Mouse (Mus musculus): Measurements from ENCODE around the gene B230118H07Rik. TPM values are rescaled to one million over a fixed set of nuclear protein-coding genes. Genes with fewer than 3 reads are reported as not detected.

B230118H07Rik gene
- total and polyA plus RNA-seq, 3 experiments = 5.0 to 12.6 (median 9.7) TPM

DNA sequence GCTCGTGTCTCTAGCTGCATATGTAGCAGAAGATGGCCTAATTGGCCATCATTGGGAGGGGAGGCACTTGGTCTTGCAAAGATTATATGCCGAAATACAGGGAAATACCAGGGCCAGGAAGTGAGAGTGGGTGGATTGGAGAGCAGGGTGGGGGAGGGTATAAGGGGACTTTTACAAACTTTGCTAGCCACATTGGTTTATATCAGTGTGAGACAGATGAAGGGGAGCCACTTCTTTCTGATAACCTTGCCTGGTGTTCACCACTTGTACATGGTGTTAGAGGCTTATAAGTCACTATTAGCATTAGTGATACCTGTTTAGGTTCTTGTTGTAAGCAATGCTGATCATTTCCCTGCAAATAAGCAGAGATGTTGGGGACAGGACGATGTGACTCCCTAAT, 68.4 kb downstream of the B230118H07Rik start:
- no peak overlapping the region for H3K4me2 ChIP-seq (ENCODE audit: insufficient read depth, low read depth, poor library complexity, severe bottlenecking)
- no peak overlapping the region for H3K4me3 ChIP-seq (replicated peaks in 1 of 3; ENCODE audit: low read depth in 2 of 3, low read length in 2 of 3, poor library complexity in 1 of 3)
- no peak for DNase-seq (ENCODE audit: extremely low read depth)
- H3K27ac ChIP-seq (ENCODE audit: insufficient read depth, low read depth) = no peak overlapping the region
- H3K27me3 ChIP-seq (replicated peaks) = peaks cover 3% of the 10 kb centered on the region
- no peak for TF ChIP-seq MYC (IDR thresholded peaks at IDR 0.05; ENCODE audit: low read depth, low read length)
- no peak for TF ChIP-seq POLR2A (IDR thresholded peaks at IDR 0.05; ENCODE audit: low read depth, low read length)
- TF ChIP-seq SMC3 (IDR thresholded peaks at IDR 0.05; ENCODE audit: low read depth, low read length) = no peak
- no peak for TF ChIP-seq CHD2 (IDR thresholded peaks at IDR 0.05; ENCODE audit: low read length)
- no peak for TF ChIP-seq CHD1 (IDR thresholded peaks at IDR 0.05; ENCODE audit: low read depth, low read length)
- TF ChIP-seq POLR2AphosphoS2 (IDR thresholded peaks at IDR 0.05; ENCODE audit: low read depth, low read length) = no peak
- no peak for TF ChIP-seq TCF12 (IDR thresholded peaks at IDR 0.05; ENCODE audit: low read depth, low read length)
- TF ChIP-seq ELF1 (IDR thresholded peaks at IDR 0.05; ENCODE audit: low read depth, low read length) = no peak
- no peak for TF ChIP-seq JUND (conservative IDR thresholded peaks at IDR 0.05; ENCODE audit: low read depth, low read length)
- no peak for TF ChIP-seq PAX5 (IDR thresholded peaks at IDR 0.05; ENCODE audit: low read length)
- TF ChIP-seq JUN (IDR thresholded peaks at IDR 0.05; ENCODE audit: insufficient read depth, low read depth, low read length) = no peak
- TF ChIP-seq MAX (IDR thresholded peaks at IDR 0.05; ENCODE audit: low read length) = no peak
- TF ChIP-seq MXI1 (IDR thresholded peaks at IDR 0.05; ENCODE audit: low read depth, low read length) = no peak
- TF ChIP-seq EP300 (IDR thresholded peaks at IDR 0.05; ENCODE audit: low read length) = no peak
- no peak for TF ChIP-seq NELFE (IDR thresholded peaks at IDR 0.05; ENCODE audit: low read depth, low read length)
- no peak for TF ChIP-seq ETS1 (conservative IDR thresholded peaks at IDR 0.05; ENCODE audit: low read depth, low read length)
- TF ChIP-seq MEF2A (IDR thresholded peaks at IDR 0.05; ENCODE audit: borderline replicate concordance, low read depth, low read length) = no peak
- TF ChIP-seq ZNF384 (IDR thresholded peaks at IDR 0.05; ENCODE audit: low read depth, low read length) = no peak
- TF ChIP-seq BHLHE40 (IDR thresholded peaks at IDR 0.05; ENCODE audit: low read depth, low read length) = no peak
- in situ Hi-C loops (cut with MboI; ENCODE audit: low pct_ligation_motif_present, low pct_unique_long_range_greater_than_20kb, low sequenced_read_pairs) = no loop called here
- dilution Hi-C loops (cut with MboI; ENCODE audit: extremely low pct_ligation_motif_present, extremely low pct_unique_long_range_greater_than_20kb, low sequenced_read_pairs) = no loop called here
- H3K79me2 ChIP-seq (replicated peaks; ENCODE audit: control insufficient read depth, extremely low read depth, insufficient read depth, poor library complexity, severe bottlenecking) = no peaks in the 10 kb centered on the region
- H3K4me1 ChIP-seq (ENCODE audit: control insufficient read depth in 1 of 2, insufficient read depth in 2 of 2) = peaks cover 0 to 12% of the 10 kb centered on the region in 2 experiments; a peak in 2 of 4 replicates
- H3K9me3 ChIP-seq (replicated peaks; ENCODE audit: low read length) = no peaks in the 10 kb centered on the region
- no peaks in the 10 kb centered on the region for H3K36me3 ChIP-seq (replicated peaks in 1 of 2; ENCODE audit: control insufficient read depth in 1 of 2, insufficient read depth in 1 of 2, low read length in 1 of 2)
- H3K9ac ChIP-seq (ENCODE audit: insufficient read depth, low read depth) = no peak overlapping the region

DNA sequence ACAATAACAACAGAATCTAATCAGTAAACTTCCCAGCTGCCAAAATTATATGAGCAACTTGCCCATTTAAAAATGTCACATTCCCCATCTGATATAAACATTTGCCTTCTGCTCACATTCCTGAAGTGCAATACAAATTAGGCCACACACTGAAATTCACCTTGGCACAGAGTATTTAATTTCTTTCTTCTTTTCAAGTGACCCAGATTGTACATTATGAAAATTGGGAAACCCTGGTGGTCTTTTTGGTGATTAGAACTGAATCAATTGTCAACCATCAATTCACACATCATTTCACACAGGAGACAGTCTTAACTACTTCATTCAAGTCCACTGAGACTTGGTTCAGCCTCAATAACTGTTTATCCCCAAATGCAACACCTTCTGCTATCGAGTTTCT, 68.9 kb downstream of the B230118H07Rik start:
- no peaks in the 10 kb centered on the region for H3K9me3 ChIP-seq (replicated peaks; ENCODE audit: low read length)
- no peak overlapping the region for H3K27ac ChIP-seq (ENCODE audit: insufficient read depth, low read depth)
- H3K79me2 ChIP-seq (replicated peaks; ENCODE audit: control insufficient read depth, extremely low read depth, insufficient read depth, poor library complexity, severe bottlenecking) = no peaks in the 10 kb centered on the region
- H3K4me2 ChIP-seq (ENCODE audit: insufficient read depth, low read depth, poor library complexity, severe bottlenecking) = no peak overlapping the region
- H3K27me3 ChIP-seq (replicated peaks) = peaks cover 3% of the 10 kb centered on the region
- H3K4me3 ChIP-seq (replicated peaks in 1 of 3; ENCODE audit: low read depth in 2 of 3, low read length in 2 of 3, poor library complexity in 1 of 3) = no peak overlapping the region
- H3K36me3 ChIP-seq (replicated peaks in 1 of 2; ENCODE audit: control insufficient read depth in 1 of 2, insufficient read depth in 1 of 2, low read length in 1 of 2) = no peaks in the 10 kb centered on the region
- TF ChIP-seq MAFK (IDR thresholded peaks at IDR 0.05; ENCODE audit: insufficient replicate concordance, low read length) (no peak), CHD2 (IDR thresholded peaks at IDR 0.05; ENCODE audit: low read length) (no peak), CTCF (conservative IDR thresholded peaks at IDR 0.05 in 1 of 2, IDR thresholded peaks at IDR 0.05 in 1 of 2; ENCODE audit: low read depth in 2 of 2, low read length in 2 of 2) (no peak), NRF1 (IDR thresholded peaks at IDR 0.05; ENCODE audit: low read depth, low read length) (no peak), ZKSCAN1 (IDR thresholded peaks at IDR 0.05; ENCODE audit: borderline replicate concordance, low read depth, low read length) (no peak), USF2 (conservative IDR thresholded peaks at IDR 0.05; ENCODE audit: low read depth, low read length) (no peak), POLR2A (IDR thresholded peaks at IDR 0.05; ENCODE audit: low read depth, low read length) (no peak), JUND (conservative IDR thresholded peaks at IDR 0.05; ENCODE audit: low read depth, low read length) (no peak), PAX5 (IDR thresholded peaks at IDR 0.05; ENCODE audit: low read length) (no peak), MEF2A (IDR thresholded peaks at IDR 0.05; ENCODE audit: borderline replicate concordance, low read depth, low read length) (no peak), MYC (IDR thresholded peaks at IDR 0.05; ENCODE audit: low read depth, low read length) (no peak), EP300 (IDR thresholded peaks at IDR 0.05; ENCODE audit: low read length) (no peak), SIN3A (IDR thresholded peaks at IDR 0.05; ENCODE audit: low read length) (no peak), MAZ (IDR thresholded peaks at IDR 0.05; ENCODE audit: low read depth, low read length) (no peak), IRF4 (IDR thresholded peaks at IDR 0.05; ENCODE audit: low read depth, low read length) (no peak), CHD1 (IDR thresholded peaks at IDR 0.05; ENCODE audit: low read depth, low read length) (no peak), MAX (IDR thresholded peaks at IDR 0.05; ENCODE audit: low read length) (no peak)
- in situ Hi-C loops (cut with MboI; ENCODE audit: low pct_ligation_motif_present, low pct_unique_long_range_greater_than_20kb, low sequenced_read_pairs) (no loop called here), dilution Hi-C loops (cut with MboI; ENCODE audit: extremely low pct_ligation_motif_present, extremely low pct_unique_long_range_greater_than_20kb, low sequenced_read_pairs) (no loop called here)
- H3K9ac ChIP-seq (ENCODE audit: insufficient read depth, low read depth) = no peak overlapping the region
- peaks cover 0 to 12% of the 10 kb centered on the region in 2 experiments; a peak in 2 of 4 replicates for H3K4me1 ChIP-seq (ENCODE audit: control insufficient read depth in 1 of 2, insufficient read depth in 2 of 2)
- DNase-seq (ENCODE audit: extremely low read depth) = no peak
